Mouse (Mus musculus) ES-Bruce4 (cell line): ENCODE measurements around the gene Tgfbr3l. TPM values are rescaled to one million over a fixed set of nuclear protein-coding genes. Genes with fewer than 3 reads are reported as not detected.

ENCODE experiments used
- H3K27ac ChIP-seq: 2 replicates; pipeline ENCODE4 v1.5.1; 2012; ENCODE audit warnings: low read length, inconsistent platforms; ENCODE audit not compliant: insufficient read depth
- H3K27me3 ChIP-seq: 2 replicates; pipeline ENCODE4 v1.6.1; 2012; ENCODE audit warnings: mild to moderate bottlenecking, low read length, inconsistent platforms; ENCODE audit not compliant: control insufficient read depth, poor library complexity, insufficient read depth, severe bottlenecking
- H3K36me3 ChIP-seq: 2 replicates; pipeline ENCODE4 v1.6.1; 2012; ENCODE audit warnings: inconsistent platforms, mild to moderate bottlenecking, low read length, moderate library complexity; ENCODE audit not compliant: control insufficient read depth, poor library complexity, insufficient read depth, severe bottlenecking
- H3K4me1 ChIP-seq: one replicate; pipeline ENCODE4 v1.8.1; 2011; ENCODE audit warnings: low read length; ENCODE audit not compliant: control insufficient read depth, insufficient read depth
- H3K4me3 ChIP-seq: 2 replicates; pipeline ENCODE4 v1.5.1; 2011; ENCODE audit warnings: low read depth, mild to moderate bottlenecking, low read length
- H3K9ac ChIP-seq: 2 replicates; pipeline ENCODE4 v1.6.1; 2012; ENCODE audit warnings: low read depth, mild to moderate bottlenecking, inconsistent platforms; ENCODE audit not compliant: poor library complexity, severe bottlenecking
- H3K9me3 ChIP-seq: replicated peaks from 2 replicates; pipeline ENCODE4 v1.6.1; 2012; ENCODE audit warnings: mild to moderate bottlenecking, low read length, inconsistent platforms; ENCODE audit not compliant: control insufficient read depth, poor library complexity, insufficient read depth, severe bottlenecking
- CTCF ChIP-seq: IDR thresholded peaks from one replicate; pipeline ENCODE4 v1.8.1; 2011; ENCODE audit warnings: low read depth, low read length
- EP300 ChIP-seq: IDR thresholded peaks from 2 replicates; pipeline ENCODE4 v1.6.1; 2011; ENCODE audit warnings: low read depth, low read length; ENCODE audit not compliant: insufficient read depth
- POLR2A ChIP-seq: IDR thresholded peaks from one replicate; pipeline ENCODE4 v1.8.1; 2011; ENCODE audit warnings: low read length; ENCODE audit not compliant: insufficient read depth
- polyA plus RNA-seq: library from polyadenylated mRNA; stranded (reverse); fragments of >200 nt; gene quantifications from 2 replicates; pipeline ENCODE4 v1.2.4, GENCODE M21; 2011; ENCODE audit warnings: low read depth; ENCODE audit not compliant: missing spikeins, insufficient read depth, insufficient read length

The Tgfbr3l gene
- polyA plus RNA-seq, 1 experiment = 4.2 TPM

- H3K27me3 ChIP-seq = no peaks in the 10 kb centered on the region
- TF ChIP-seq POLR2A (no peak), EP300 (no peak), CTCF (no peak)
- H3K9me3 ChIP-seq = no peaks in the 10 kb centered on the region
- H3K4me3 ChIP-seq = peak overlapping the region; percentile 85
- H3K27ac ChIP-seq = no peak overlapping the region
- H3K36me3 ChIP-seq = peaks cover 15% of the 10 kb centered on the region
- H3K4me1 ChIP-seq = no peaks in the 10 kb centered on the region
- peak overlapping the region; percentile 74 for H3K9ac ChIP-seq
Measured at GRCm38 (mm10) chr8:4239193-4239890, 8.7 kb upstream of the Tgfbr3l start.

- H3K9me3 ChIP-seq = no peaks in the 10 kb centered on the region
- TF ChIP-seq EP300 (no peak), CTCF (no peak), POLR2A (no peak)
- no peak overlapping the region for H3K27ac ChIP-seq
- H3K4me3 ChIP-seq = no peak overlapping the region
- H3K9ac ChIP-seq = no peak overlapping the region
- H3K4me1 ChIP-seq = no peaks in the 10 kb centered on the region
- H3K36me3 ChIP-seq = peaks cover 33% of the 10 kb centered on the region
- no peaks in the 10 kb centered on the region for H3K27me3 ChIP-seq
Measured at GRCm38 (mm10) chr8:4245061-4245460, 3.0 kb upstream of the Tgfbr3l start.

DNA sequence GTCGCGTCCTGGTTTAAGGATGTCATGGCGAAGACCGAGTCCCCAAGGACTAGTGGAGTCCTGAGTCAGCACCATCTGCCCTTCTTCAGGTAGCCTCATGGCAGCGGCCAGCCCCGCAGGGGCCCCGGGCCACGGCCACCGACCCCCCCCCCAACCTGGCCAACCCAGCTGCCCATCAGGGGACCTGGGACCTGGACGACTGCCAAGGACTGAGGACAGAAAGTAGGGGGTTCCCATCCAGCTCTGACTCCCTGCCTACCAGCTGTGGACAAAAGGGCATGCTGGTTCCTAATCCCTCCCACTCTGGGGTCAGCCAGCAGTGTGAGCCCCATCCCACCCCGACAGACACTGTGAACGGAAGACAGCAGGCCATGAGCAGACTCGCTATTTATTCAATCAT is 2.3 kb upstream of the Tgfbr3l start:
- Histone ChIP-seq H3K27ac (no peak overlapping the region), H3K9ac (no peak overlapping the region), H3K27me3 (no peaks in the 10 kb centered on the region), H3K9me3 (no peaks in the 10 kb centered on the region), H3K4me3 (no peak overlapping the region), H3K4me1 (no peaks in the 10 kb centered on the region), H3K36me3 (peaks cover 33% of the 10 kb centered on the region)
- TF ChIP-seq EP300 = no peak
- no peak for TF ChIP-seq CTCF

- no peaks in the 10 kb centered on the region for H3K27me3 ChIP-seq
- peaks cover 33% of the 10 kb centered on the region for H3K36me3 ChIP-seq
- H3K9me3 ChIP-seq = no peaks in the 10 kb centered on the region
- H3K4me3 ChIP-seq = no peak overlapping the region
- no peaks in the 10 kb centered on the region for H3K4me1 ChIP-seq
- H3K27ac ChIP-seq = no peak overlapping the region
- no peak overlapping the region for H3K9ac ChIP-seq
- TF ChIP-seq EP300 (no peak), POLR2A (no peak)
Measured at GRCm38 (mm10) chr8:4247241-4247640, 773 bp upstream of the Tgfbr3l start.

DNA sequence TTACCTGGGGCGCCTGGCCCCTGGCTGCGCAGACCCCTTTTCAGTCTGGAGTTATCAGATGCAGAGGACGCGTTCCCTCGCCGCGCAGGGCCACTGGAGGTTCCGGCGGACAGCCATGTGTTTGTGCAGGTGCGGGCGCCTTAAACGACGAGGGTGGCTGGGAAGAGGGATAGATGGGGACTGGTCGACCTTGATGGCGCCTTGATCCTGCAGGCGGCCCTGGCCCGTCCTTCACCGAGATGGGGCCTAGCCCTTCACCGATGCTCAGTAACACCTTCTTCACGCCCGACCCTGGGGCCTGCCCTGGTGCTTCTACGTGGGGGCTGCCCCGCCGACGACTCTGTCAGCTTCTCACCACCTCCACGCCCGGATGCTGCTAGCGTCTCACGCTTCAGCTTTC is 1.2 kb downstream of the Tgfbr3l start:
- peak overlapping the region; percentile 9 for H3K4me3 ChIP-seq
- H3K9ac ChIP-seq = peak overlapping the region; percentile 30
- peaks cover 19% of the 10 kb centered on the region for H3K36me3 ChIP-seq

DNA sequence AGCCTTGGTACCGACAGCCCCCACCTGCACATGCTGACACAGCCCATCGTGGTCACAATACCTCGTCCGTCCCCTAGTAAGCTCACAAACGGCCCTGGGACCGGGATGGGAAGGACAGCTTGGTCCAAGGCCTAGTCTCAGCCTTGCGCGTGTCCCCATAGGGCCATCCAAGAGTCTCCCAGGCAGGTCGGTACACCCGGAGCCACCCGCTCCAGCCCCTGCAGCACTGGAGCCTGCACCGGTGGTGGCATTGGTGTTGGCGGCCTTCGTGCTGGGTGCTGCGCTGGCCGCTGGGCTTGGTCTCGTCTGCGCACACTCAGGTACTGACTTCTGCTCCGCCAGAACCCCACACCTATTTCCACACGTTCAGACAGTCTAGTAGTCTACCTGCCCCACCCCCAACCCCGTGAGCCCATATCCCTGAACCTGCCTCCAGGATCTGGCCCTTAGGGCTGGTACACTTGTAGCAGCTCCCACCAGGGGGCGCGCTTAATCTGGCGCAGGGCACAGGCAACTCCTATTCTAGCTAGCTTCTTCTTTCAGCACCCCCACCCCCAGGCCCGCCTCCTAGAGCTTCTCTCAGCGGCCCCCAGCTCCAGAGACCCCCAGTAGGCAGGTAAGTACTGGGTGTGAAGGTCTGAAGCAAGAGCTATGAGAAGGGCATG is 2.4 kb downstream of the Tgfbr3l start:
- Histone ChIP-seq H3K27me3 (no peaks in the 10 kb centered on the region), H3K4me1 (no peaks in the 10 kb centered on the region), H3K4me3 (peak overlapping the region; percentile 35), H3K9ac (peak overlapping the region; percentile 30), H3K27ac (no peak overlapping the region), H3K9me3 (no peaks in the 10 kb centered on the region), H3K36me3 (peaks cover 17% of the 10 kb centered on the region)
- peak; percentile 86 for TF ChIP-seq CTCF
- TF ChIP-seq POLR2A = no peak
- 0 out of 2 replicates have a peak, but pooled peaks have one; percentile 28 for TF ChIP-seq EP300

More for the DNA sequence above, 1.2 kb downstream of the Tgfbr3l start:
- Histone ChIP-seq H3K27me3 (no peaks in the 10 kb centered on the region), H3K4me1 (no peaks in the 10 kb centered on the region), H3K9me3 (no peaks in the 10 kb centered on the region), H3K27ac (no peak overlapping the region)
- TF ChIP-seq EP300 = peak; percentile 52; the same call in 1 of the 2 replicates
- no peak for TF ChIP-seq POLR2A
